Mouse (Mus musculus): Measurements from ENCODE around the gene Olfr782. TPM values are rescaled to one million over a fixed set of nuclear protein-coding genes. Genes with fewer than 3 reads are reported as not detected.
"Not testable (repeated sequence)": the region's sequence is repeated elsewhere in the genome, so short reads cannot be mapped to it uniquely, and the experiment has no call there.

Gene Olfr782
- not detected in 2 replicates for polyA plus RNA-seq (2015; fragmentation: Nextera tagmentation; extraction: Ambion mirVana)

DNA sequence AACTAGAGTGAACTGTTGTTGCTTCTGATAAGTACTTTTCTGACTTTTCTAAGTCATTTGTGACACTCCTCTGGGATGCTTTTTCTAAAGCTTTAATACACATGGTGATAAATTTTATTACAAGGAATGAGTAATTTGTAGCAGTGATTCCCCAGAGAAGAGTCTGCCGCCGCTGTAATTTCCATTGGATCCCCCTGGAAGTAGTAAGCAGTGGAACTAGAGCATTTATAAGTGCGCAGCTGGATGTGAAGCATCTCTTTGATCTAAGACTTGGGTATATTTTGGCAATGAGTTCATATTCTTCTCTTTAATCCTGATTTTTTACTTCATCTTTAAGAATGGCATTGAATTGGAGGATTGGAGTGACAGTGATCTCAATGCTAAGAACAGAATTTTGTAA is at the start of gene Olfr782:
Olfr782 (plus strand) TSS at position 301 of the 400 bp plus-strand sequence.
- H3K4me2 ChIP-seq = no peak within 1 kb of the TSS
- H3K9me3 ChIP-seq = no peaks in the 10 kb centered on the region
- no peak for ATAC-seq (ENCODE audit: borderline replicate concordance, extremely low read depth, low FRiP score, low TSS enrichment)
- 80% methylated on average over 3 of the region's 3 CpGs for WGBS
- H3K27ac ChIP-seq = no peak within 1 kb of the TSS
- H3K4me1 ChIP-seq = no peaks in the 10 kb centered on the region
- no peaks in the 10 kb centered on the region for H3K27me3 ChIP-seq
- H3K36me3 ChIP-seq = no peaks in the 10 kb centered on the region
- H3K4me3 ChIP-seq = no peak within 1 kb of the TSS
- H3K9ac ChIP-seq = no peak within 1 kb of the TSS

DNA sequence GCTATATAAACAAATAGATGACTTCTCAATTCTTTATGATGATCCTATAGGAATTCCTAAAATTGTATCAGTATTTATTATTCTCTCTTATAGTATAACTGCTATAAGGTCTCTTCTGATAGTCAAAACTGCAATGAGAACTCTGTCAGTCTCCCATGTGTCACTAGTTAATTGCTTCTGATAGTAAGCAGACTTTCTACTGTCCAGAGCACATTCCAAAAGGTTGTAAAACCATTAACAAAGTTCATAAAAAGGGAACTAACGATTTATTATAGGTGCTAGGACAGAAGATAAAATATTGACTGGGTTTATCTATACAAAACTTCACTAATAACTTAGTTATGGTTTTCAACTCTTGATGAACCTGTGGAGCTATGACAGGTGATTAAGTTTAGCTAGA is 35.7 kb upstream of the Olfr782 start:
- not testable (repeated sequence) for H3K4me1 ChIP-seq; H3K4me2 ChIP-seq; H3K9me3 ChIP-seq; H3K36me3 ChIP-seq; ATAC-seq (ENCODE audit: borderline replicate concordance, extremely low read depth, low FRiP score, low TSS enrichment); H3K27ac ChIP-seq; H3K27me3 ChIP-seq; H3K4me3 ChIP-seq; H3K9ac ChIP-seq
- WGBS = 34% methylated on average over 1 of the region's 1 CpGs

DNA sequence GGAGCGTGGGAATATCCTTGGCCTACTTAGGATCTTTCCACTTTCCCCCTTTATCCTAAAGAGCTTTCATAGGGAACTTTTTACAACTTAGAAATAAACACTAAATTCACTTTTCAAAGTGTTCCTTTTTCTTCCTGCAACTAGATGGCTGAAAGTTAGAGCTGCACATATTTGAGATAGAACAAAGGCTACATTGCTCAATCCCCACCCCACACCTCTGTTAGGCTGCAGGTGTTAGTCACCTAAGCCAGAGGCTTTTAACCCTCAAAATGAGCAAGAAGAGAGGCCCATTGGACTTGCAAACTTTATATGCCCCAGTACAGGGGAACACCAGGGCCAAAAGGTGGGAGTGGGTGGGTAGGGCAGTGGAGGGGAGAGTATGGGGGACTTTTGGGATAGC is 35.1 kb upstream of the Olfr782 start:
- not testable (repeated sequence) for H3K4me1 ChIP-seq; H3K36me3 ChIP-seq; H3K27ac ChIP-seq; H3K9ac ChIP-seq; H3K4me3 ChIP-seq; H3K27me3 ChIP-seq; ATAC-seq (ENCODE audit: borderline replicate concordance, extremely low read depth, low FRiP score, low TSS enrichment); H3K9me3 ChIP-seq; H3K4me2 ChIP-seq
- WGBS = no CpG with 5 or more reads among the region's 1 CpGs

DNA sequence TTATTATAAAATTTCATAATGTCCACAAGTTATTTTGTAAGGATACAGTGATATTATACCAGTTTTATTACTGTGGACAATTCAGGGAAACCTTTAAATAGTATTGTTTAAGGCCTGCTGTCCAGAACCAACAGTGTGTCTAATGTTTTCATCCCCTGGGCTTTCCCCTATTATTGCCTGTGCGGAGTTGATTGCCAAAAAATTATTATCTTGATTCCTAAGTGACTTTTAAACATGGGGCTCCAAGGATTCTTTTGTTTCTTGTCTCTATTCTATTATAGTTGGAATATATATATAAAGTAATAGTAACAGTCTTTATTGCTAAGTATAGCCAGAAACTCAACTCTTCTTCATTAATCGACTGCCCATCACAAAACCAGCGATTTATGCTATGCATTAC is 30.8 kb upstream of the Olfr782 start, which contains the start of gene Olfr780:
Olfr780 (plus strand) TSS at position 301 of the 400 bp plus-strand sequence.
- Histone ChIP-seq H3K4me3 (no peak within 1 kb of the TSS), H3K27me3 (no peaks in the 10 kb centered on the region)
- WGBS = 76% methylated on average over 3 of the region's 3 CpGs

DNA sequence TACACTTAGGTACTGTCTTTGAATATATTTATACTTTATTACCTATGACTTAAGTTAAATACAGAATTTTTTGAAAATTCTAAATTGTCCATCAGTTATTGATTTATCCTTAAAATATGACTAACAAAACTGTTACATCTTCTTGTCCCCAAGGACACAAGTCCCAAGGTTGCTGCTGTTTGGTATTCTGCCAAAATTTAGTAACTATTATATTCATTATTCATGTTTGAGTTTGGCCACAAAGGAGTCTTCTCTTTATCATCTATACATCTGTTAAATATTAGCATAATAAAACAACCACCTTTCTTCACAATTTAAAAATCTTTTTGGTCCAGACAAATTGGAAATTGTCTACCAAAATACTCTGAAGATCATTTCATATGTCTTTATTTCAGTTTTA is 20.1 kb upstream of the Olfr782 start, which contains the start of gene Olfr781:
Olfr781 (plus strand) TSS at position 301 of the 400 bp plus-strand sequence.
- Histone ChIP-seq H3K36me3 (no peaks in the 10 kb centered on the region), H3K4me1 (no peaks in the 10 kb centered on the region), H3K9ac (no peak within 1 kb of the TSS), H3K27ac (no peak within 1 kb of the TSS), H3K4me2 (no peak within 1 kb of the TSS), H3K4me3 (no peak within 1 kb of the TSS), H3K9me3 (no peaks in the 10 kb centered on the region), H3K27me3 (no peaks in the 10 kb centered on the region)
- no peak for ATAC-seq (ENCODE audit: borderline replicate concordance, extremely low read depth, low FRiP score, low TSS enrichment)

More for the DNA sequence above, 30.8 kb upstream of the Olfr782 start, which contains the start of gene Olfr780:
- Histone ChIP-seq H3K4me2 (no peak within 1 kb of the TSS), H3K9me3 (no peaks in the 10 kb centered on the region), H3K4me1 (no peaks in the 10 kb centered on the region), H3K36me3 (no peaks in the 10 kb centered on the region), H3K9ac (no peak within 1 kb of the TSS), H3K27ac (no peak within 1 kb of the TSS)
- ATAC-seq (ENCODE audit: borderline replicate concordance, extremely low read depth, low FRiP score, low TSS enrichment) = no peak

DNA sequence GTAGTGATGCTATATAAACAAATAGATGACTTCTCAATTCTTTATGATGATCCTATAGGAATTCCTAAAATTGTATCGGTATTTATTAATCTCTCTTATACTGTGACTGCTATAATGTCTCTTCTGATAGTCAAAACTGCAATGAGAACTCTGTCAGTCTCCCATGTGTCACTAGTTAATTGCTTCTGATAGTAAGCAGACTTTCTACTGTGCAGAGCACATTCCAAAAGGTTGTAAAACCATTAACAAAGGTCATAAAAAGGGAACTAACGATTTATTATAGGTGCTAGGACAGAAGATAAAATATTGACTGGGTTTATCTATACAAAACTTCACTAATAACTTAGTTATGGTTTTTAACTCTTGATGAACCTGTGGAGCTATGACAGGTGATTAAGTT is 3.8 kb downstream of the Olfr782 start:
- not testable (repeated sequence) for H3K4me1 ChIP-seq; H3K27me3 ChIP-seq; H3K4me2 ChIP-seq; H3K27ac ChIP-seq; ATAC-seq (ENCODE audit: borderline replicate concordance, extremely low read depth, low FRiP score, low TSS enrichment); H3K36me3 ChIP-seq; H3K4me3 ChIP-seq; H3K9ac ChIP-seq; H3K9me3 ChIP-seq
- WGBS = 67% methylated on average over 2 of the region's 2 CpGs

DNA sequence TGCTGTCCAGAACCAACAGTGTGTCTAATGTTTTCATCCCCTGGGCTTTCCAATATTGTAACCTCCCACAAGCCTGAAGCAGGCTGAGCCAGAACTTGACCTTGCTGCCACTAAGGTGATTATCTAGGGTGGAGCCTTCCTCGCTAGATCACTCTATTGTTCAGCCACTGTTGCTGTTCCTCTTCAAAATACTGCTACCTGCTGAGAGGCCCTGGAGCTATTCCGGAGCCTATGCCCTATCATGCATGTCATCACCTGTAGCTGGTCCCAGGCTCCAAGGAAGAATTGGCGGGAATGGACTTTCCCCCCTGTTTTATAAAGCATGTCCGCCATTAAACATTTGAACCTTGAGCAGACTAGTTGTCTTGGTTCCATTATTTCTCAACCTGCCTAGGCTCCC is 7.8 kb downstream of the Olfr782 start:
- H3K27me3 ChIP-seq; H3K4me3 ChIP-seq; H3K9me3 ChIP-seq; H3K4me1 ChIP-seq; H3K4me2 ChIP-seq; H3K27ac ChIP-seq; H3K36me3 ChIP-seq; ATAC-seq (ENCODE audit: borderline replicate concordance, extremely low read depth, low FRiP score, low TSS enrichment); H3K9ac ChIP-seq: not testable (repeated sequence)
- 87% methylated on average over 4 of the region's 4 CpGs for WGBS

DNA sequence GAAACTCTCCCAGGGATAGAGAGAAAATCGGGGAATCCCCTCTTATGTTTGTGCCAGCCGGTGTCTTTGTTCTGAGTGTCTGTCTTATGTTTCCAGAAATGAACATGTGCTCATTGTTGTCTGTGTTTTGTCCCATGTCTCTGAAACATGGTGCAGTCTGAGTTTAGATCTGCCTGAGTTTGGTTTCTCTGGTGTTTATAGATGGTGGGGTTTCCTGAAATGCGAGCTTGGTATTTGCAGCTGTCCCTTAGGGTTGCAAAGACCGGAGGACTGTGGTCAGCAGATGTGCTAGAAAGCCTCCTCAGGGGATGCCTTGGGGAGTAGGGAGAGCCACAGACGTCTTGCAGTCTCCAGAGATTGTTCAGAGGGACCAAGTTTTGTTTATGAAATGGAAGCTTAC is 8.7 kb downstream of the Olfr782 start:
- Histone ChIP-seq H3K36me3 (no peaks in the 10 kb centered on the region), H3K4me1 (no peaks in the 10 kb centered on the region), H3K4me2 (no peak overlapping the region), H3K4me3 (no peak overlapping the region), H3K9ac (no peak overlapping the region), H3K9me3 (no peaks in the 10 kb centered on the region), H3K27me3 (no peaks in the 10 kb centered on the region), H3K27ac (no peak overlapping the region)
- no peak for ATAC-seq (ENCODE audit: borderline replicate concordance, extremely low read depth, low FRiP score, low TSS enrichment)
- WGBS = 68% methylated on average over 5 of the region's 5 CpGs

DNA sequence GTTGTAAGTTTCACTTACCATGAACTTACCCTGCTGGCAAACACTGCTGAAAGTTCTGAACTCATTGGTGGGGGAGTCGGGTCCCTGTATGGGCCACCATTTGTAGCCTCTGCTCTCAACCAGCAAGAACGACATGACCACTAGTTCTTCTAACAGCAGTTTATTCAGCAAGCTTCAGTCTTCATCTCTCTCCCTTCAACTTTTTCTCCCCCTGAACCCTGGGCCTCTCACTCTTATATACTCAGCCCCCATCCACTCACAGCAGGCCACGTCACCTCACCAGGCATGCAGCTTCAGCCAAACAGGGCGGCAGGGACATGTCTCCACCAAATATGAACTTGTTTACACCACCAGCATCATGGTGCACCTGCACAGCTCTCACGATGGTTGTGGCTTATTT is 25.4 kb downstream of the Olfr782 start:
- H3K27ac ChIP-seq; H3K4me3 ChIP-seq; H3K9ac ChIP-seq; H3K36me3 ChIP-seq; H3K4me2 ChIP-seq; H3K27me3 ChIP-seq; H3K9me3 ChIP-seq; ATAC-seq (ENCODE audit: borderline replicate concordance, extremely low read depth, low FRiP score, low TSS enrichment); H3K4me1 ChIP-seq: not testable (repeated sequence)
- WGBS = 84% methylated on average over 5 of the region's 5 CpGs

DNA sequence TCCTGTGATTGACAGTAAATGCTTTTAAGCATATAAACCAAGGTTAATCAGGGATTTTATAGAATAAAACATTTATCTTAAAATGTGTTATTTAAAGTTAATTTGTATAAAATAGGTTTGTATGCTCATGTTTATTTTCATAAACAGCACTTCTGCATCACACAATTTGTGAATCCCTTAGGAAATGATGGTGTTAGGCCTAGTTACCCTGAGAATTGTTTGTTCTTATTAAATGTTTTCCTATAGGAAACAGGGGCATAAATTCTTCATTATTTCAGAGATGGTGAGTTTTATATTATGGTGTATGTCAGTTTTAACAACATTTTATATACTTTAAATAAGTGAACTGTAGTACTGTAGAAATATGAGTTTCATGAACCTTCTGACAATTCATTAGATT is 35.1 kb downstream of the Olfr782 start, which contains the start of gene Olfr784:
Olfr784 (plus strand) TSS at position 301 of the 400 bp plus-strand sequence.
- no peaks in the 10 kb centered on the region for H3K36me3 ChIP-seq
- H3K9me3 ChIP-seq = no peaks in the 10 kb centered on the region
- no peak for ATAC-seq (ENCODE audit: borderline replicate concordance, extremely low read depth, low FRiP score, low TSS enrichment)
- no peak within 1 kb of the TSS for H3K9ac ChIP-seq
- no peaks in the 10 kb centered on the region for H3K27me3 ChIP-seq
- no peak within 1 kb of the TSS for H3K27ac ChIP-seq
- no peaks in the 10 kb centered on the region for H3K4me1 ChIP-seq
- no peak within 1 kb of the TSS for H3K4me2 ChIP-seq
- no peak within 1 kb of the TSS for H3K4me3 ChIP-seq

DNA sequence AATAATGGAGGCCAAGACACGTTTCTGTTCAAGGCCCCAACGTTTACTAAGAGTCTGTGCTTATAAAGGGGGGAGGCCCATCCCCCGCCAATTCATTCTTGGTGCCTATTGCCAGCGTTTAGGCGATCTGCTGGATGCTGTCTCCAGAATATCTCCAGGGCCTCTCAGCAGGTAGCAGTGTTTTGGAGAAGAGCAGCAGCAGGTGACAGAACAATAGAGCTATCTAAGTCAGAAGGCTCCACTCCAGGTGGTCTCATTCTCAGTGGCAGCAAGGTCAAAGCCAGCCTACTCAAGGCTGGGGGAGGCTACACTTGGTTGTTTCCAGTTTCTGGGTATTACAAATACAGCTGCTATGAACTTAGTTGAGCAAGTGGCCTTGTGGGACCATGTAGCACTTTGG is 52.2 kb downstream of the Olfr782 start:
- Histone ChIP-seq H3K36me3 (no peaks in the 10 kb centered on the region), H3K9ac (no peak overlapping the region), H3K27me3 (no peaks in the 10 kb centered on the region), H3K4me3 (no peak overlapping the region), H3K9me3 (no peaks in the 10 kb centered on the region), H3K4me1 (no peaks in the 10 kb centered on the region), H3K27ac (no peak overlapping the region), H3K4me2 (no peak overlapping the region)
- 51% methylated on average over 5 of the region's 5 CpGs for WGBS
- ATAC-seq (ENCODE audit: borderline replicate concordance, extremely low read depth, low FRiP score, low TSS enrichment) = no peak

All from lung, embryonic 15.5 days (tissue).